In the genomic region with DNA sequence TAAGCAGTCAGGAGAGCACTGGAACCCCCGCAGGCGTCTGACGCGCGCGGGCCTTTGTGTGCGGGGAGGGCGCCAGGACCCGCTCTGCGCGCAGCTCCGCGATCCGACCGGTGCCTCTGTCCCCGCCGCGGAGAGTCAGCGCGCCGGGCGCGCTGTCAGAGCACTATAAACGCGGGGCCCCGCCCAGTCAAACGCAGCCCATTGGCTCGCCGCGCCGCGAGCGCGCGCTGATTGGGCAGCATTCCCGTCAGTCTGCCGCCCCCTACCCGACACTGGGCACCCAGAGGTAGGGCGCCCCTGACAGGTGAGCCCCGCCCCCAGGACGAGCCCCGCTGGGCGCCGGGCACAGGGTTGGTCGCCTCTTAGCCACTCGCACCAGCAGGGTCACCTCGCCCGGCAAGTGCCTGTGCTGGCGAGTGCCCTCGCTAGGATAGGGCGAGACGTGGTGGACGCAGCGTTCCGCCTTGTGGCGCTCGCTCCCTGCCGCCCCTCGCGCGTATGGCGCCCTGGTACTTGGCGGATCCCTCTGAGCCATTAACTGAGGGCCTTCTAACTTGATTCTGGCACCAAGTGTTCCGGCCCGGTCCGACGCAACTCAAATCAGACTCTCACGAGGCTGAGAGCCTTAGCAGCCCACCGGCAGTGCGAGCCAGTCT, we compare ENCODE assay signal across 8 mouse cellular contexts. TPM values are rescaled to one million over a fixed set of nuclear protein-coding genes. Genes with fewer than 3 reads are reported as not detected.
A peak's percentile ranks its signal among the peaks of the same experiment; 100 is the strongest.
DNase-seq lines count a peak whose midpoint lies in the region; ATAC-seq lines count a peak whose summit lies in the region.

A gene (minus strand): TSS at position 140 of the 656 bp plus-strand sequence.

- H3K27ac ChIP-seq in intestine, embryonic 15.5 days = peak within 1 kb of the TSS; percentile 77

- ATAC-seq in intestine, embryonic 15.5 days = peak; percentile 95
- ATAC-seq in megakaryocyte-erythroid progenitor cell, adult 5-6 weeks (replicated peaks; ENCODE audit: low FRiP score, low TSS enrichment, poor library complexity, severe bottlenecking) = peak; percentile 86

- intact Hi-C loops in left cerebral cortex, postnatal 14 days (cut with DNase I) = loop anchor here (2.0 to 5.0 kb wide), 2 partner anchors 332 to 516 kb away; no protein-coding TSS in a partner anchor

- H3K36me3 ChIP-seq in intestine, embryonic 15.5 days = no peaks in the 10 kb centered on the region

- H3K27me3 ChIP-seq in intestine, embryonic 15.5 days (replicated peaks) = no peaks in the 10 kb centered on the region

- H3K9ac ChIP-seq in intestine, embryonic 15.5 days = peak within 1 kb of the TSS; percentile 88

- WGBS in intestine, embryonic 15.5 days = 0% methylated on average over 70 of the region's 70 CpGs

- H3K4me3 ChIP-seq in intestine, embryonic 15.5 days (replicated peaks) = peak within 1 kb of the TSS; percentile 91

- H3K4me1 ChIP-seq in intestine, embryonic 15.5 days (replicated peaks) = peaks cover 11% of the 10 kb centered on the region; the same call in 1 of the 2 replicates

- DNase-seq in adrenal gland, postnatal 10 days = peak; percentile 98
- peak; percentile 96 for DNase-seq in embryo, embryonic 9.5 days (ENCODE audit: extremely low spot score)
- peak; percentile 93 to 94 for DNase-seq in gastrocnemius, postnatal 4 days (ENCODE audit: low spot score in 2 of 2)
- DNase-seq in left cerebral cortex, postnatal 14 days (ENCODE audit: low spot score in 2 of 2) = peak; percentile 97 to 98
- peak; percentile 97 for DNase-seq in right cerebral cortex, postnatal 14 days
- peak; percentile 97 for DNase-seq in urinary bladder, postnatal 25 days (ENCODE audit: low spot score)

- no peaks in the 10 kb centered on the region for H3K9me3 ChIP-seq in intestine, embryonic 15.5 days

- peak within 1 kb of the TSS; percentile 82 for H3K4me2 ChIP-seq in intestine, embryonic 15.5 days (replicated peaks)

RNA-seq across cellular contexts. Expression of the gene that starts here (rescaled TPM):
- total RNA-seq in adrenal gland, postnatal 10 days (2021) = 10 to 100 TPM; 29.6 to 32.5 TPM
- total RNA-seq in gastrocnemius, postnatal 4 days (2021) = 10 to 100 TPM; 25.1 to 28.3 TPM
- polyA plus RNA-seq in intestine, embryonic 15.5 days (2015; fragmentation: Nextera tagmentation; extraction: Ambion mirVana) = 14.1 TPM in 2 replicates
- 10 to 100 TPM; 67.0 to 82.2 TPM for total RNA-seq in left cerebral cortex, postnatal 14 days (2021)
- total RNA-seq in megakaryocyte-erythroid progenitor cell, adult 5-6 weeks (2014; fragmentation: Nextera tagmentation) = 0.42 TPM in 1 of 2 replicates, not detected in the other
- total RNA-seq in megakaryocyte-erythroid progenitor cell, adult 5-6 weeks (2017) = 0.09 TPM in 1 of 2 replicates, not detected in the other

Comparison
In these comparisons a context has a peak if more than half of its experiments do, and no peak if none do; other contexts are left out.
1. Peak in every context shown above with its lines: DNase-seq, ATAC-seq, H3K4me3 ChIP-seq and H3K27ac ChIP-seq.
2. RNA of the gene that starts here (total RNA-seq): 67.0 to 82.2 TPM in left cerebral cortex, postnatal 14 days, 29.6 to 32.5 TPM in adrenal gland, postnatal 10 days and 25.1 to 28.3 TPM in gastrocnemius, postnatal 4 days; 0.09 to 0.42 TPM in megakaryocyte-erythroid progenitor cell, adult 5-6 weeks; every median in the first group is over 10 times any median in the second.
3. Peak in ATAC-seq in megakaryocyte-erythroid progenitor cell, adult 5-6 weeks; RNA of the gene not detected or under 1 TPM.